Mouse (Mus musculus) midbrain, embryonic 11.5 days (tissue): ENCODE results near the gene Crcp. TPM values are rescaled to one million over a fixed set of nuclear protein-coding genes. Genes with fewer than 3 reads are reported as not detected.
A peak's percentile ranks its signal among the peaks of the same experiment; 100 is the strongest.

Experiments
- ATAC-seq: fragments of 200-750 bp; cut with Nextera tagmentation; 2 replicates; pipeline ENCODE4 v1.8.0; 2017; ENCODE audit warnings: moderate TSS enrichment, moderate library complexity; ENCODE audit not compliant: low FRiP score
- DNase-seq: peaks from one replicate; pipeline ENCODE4 v3.0.0; 2015; ENCODE audit warnings: low spot score; ENCODE audit errors: missing footprints
- H3K27ac ChIP-seq: fragments of 300-500 bp; sonication (generic); 2 replicates; pipeline ENCODE4 v1.5.1; 2014; ENCODE audit warnings: low read depth, low read length
- H3K27me3 ChIP-seq: fragments of 300-500 bp; sonication (generic); 2 replicates; pipeline ENCODE4 v1.6.1; 2014; ENCODE audit warnings: mild to moderate bottlenecking, low read length, moderate library complexity, mixed read lengths; ENCODE audit not compliant: control insufficient read depth, insufficient read depth
- H3K36me3 ChIP-seq: fragments of 300-500 bp; sonication (generic); 2 replicates; pipeline ENCODE4 v1.6.1; 2014; ENCODE audit warnings: mild to moderate bottlenecking, low read length, moderate library complexity, mixed read lengths; ENCODE audit not compliant: control insufficient read depth, insufficient read depth
- H3K4me1 ChIP-seq: fragments of 300-500 bp; sonication (generic); 2 replicates; pipeline ENCODE4 v1.6.1; 2014; ENCODE audit warnings: low read length; ENCODE audit not compliant: control insufficient read depth, insufficient read depth
- H3K4me2 ChIP-seq: fragments of 300-500 bp; sonication (generic); 2 replicates; pipeline ENCODE4 v1.6.1; 2014; ENCODE audit warnings: mild to moderate bottlenecking, moderate library complexity
- H3K4me3 ChIP-seq: fragments of 300-500 bp; sonication (generic); 2 replicates; pipeline ENCODE4 v1.5.1; 2014; ENCODE audit warnings: low read depth, low read length
- H3K9ac ChIP-seq: fragments of 300-500 bp; sonication (generic); 2 replicates; pipeline ENCODE4 v1.6.1; 2014; ENCODE audit warnings: low read length
- H3K9me3 ChIP-seq: fragments of 300-500 bp; sonication (generic); 2 replicates; pipeline ENCODE4 v1.6.1; 2016; ENCODE audit warnings: low read length; ENCODE audit not compliant: control insufficient read depth
- WGBS: fragments of 180-500 bp; shearing (Covaris S2); extraction: QIAGEN DNeasy Blood & Tissue Kit; methylation state at CpG from one replicate; pipeline ENCODE4 v1.1.7; 2014; 5-methylcytosine and 5-hydroxymethylcytosine counted together
- polyA plus RNA-seq: library from polyadenylated mRNA; unstranded; fragments of >200 nt; fragmentation: Nextera tagmentation; extraction: Ambion mirVana; gene quantifications from 2 replicates; pipeline ENCODE4 v1.2.1, GENCODE M21; 2014

Crcp gene
- polyA plus RNA-seq, 1 experiment from 2014 or later: 42.7 TPM

- 0 out of 2 replicates have a peak, but pooled peaks have one; percentile 8 for ATAC-seq
- no peak overlapping the region for H3K27ac ChIP-seq
Observed at GRCm38 (mm10) chr5:130001356-130001987, 27.6 kb upstream of the Crcp start.

DNA sequence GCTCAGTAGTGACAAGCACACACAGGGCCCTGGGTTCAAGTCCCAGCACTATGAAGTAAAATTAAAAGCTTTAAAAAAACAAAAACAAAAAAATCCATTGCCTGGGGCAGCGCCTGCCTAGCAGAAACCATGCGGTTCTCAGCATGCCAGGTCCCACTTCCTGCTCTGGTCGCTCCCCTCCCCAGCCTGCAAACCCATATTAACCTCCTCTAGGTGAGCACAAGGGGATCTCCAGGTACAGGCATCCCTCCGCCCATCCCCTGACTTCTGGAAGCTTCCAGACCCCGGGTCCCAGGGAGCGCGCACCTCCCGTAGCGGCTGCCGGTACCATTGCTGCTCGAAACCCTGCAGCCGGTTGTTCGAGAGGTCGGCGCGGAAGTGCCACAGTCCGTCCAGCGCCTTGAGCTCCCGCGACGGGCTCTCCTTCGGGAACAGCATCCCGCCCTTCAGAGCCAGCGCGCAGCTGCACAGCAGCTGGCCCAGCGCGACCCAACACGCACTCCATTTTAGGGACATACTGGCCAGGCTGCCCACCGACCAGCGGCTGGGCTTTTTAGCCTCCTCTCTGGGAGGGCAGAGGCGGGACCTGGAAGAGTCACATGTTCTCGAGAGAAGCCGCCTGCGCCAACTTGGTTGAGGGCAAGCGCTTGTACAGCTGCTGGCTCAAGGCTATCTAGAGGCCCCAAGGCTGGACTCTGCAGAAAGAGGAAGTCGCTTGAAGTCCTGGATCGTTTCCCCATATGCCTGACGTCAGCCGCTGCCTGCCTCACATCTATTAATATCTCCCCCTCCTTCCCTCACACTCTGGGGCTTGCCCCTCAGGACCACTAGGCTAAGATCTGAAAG lies 26.6 kb upstream of the Crcp start, which contains the start of gene Gusb:
TSS of gene Gusb (minus strand) at position 749 of the 846 bp plus-strand sequence.
- DNase-seq (peak; percentile 94), ATAC-seq (peak; percentile 87)
- Histone ChIP-seq H3K4me1 (no peaks in the 10 kb centered on the region), H3K4me3 (peak within 1 kb of the TSS; percentile 52), H3K9me3 (peaks cover 4% of the 10 kb centered on the region; the same call in 1 of the 2 replicates), H3K27ac (no peak within 1 kb of the TSS), H3K9ac (peak within 1 kb of the TSS; percentile 75), H3K4me2 (peak within 1 kb of the TSS; percentile 78), H3K36me3 (no peaks in the 10 kb centered on the region), H3K27me3 (no peaks in the 10 kb centered on the region)
- whole genome bisulfite sequencing: 2% methylated on average over 39 of the region's 39 CpGs

More at GRCm38 (mm10) chr5:130001356-130001987, 27.6 kb upstream of the Crcp start:
- Histone ChIP-seq H3K4me1 (no peaks in the 10 kb centered on the region), H3K4me2 (peak overlapping the region; percentile 78), H3K36me3 (no peaks in the 10 kb centered on the region), H3K4me3 (peak overlapping the region; percentile 52; the same call in 1 of the 2 replicates), H3K9me3 (peaks cover 4% of the 10 kb centered on the region; the same call in 1 of the 2 replicates), H3K27me3 (no peaks in the 10 kb centered on the region), H3K9ac (peak overlapping the region; percentile 75; the same call in 1 of the 2 replicates)
- WGBS: 78% methylated on average over 5 of the region's 5 CpGs
- peak; percentile 84 for DNase-seq

GRCm38 (mm10) chr5:130003229-130003628 lies 25.9 kb upstream of the Crcp start:
- H3K36me3 ChIP-seq: no peaks in the 10 kb centered on the region
- no peak for DNase-seq
- H3K9ac ChIP-seq: peak overlapping the region; percentile 75; the same call in 1 of the 2 replicates
- no peaks in the 10 kb centered on the region for H3K4me1 ChIP-seq
- peaks cover 4% of the 10 kb centered on the region; the same call in 1 of the 2 replicates for H3K9me3 ChIP-seq
- peak; percentile 5; the same call in 1 of the 2 replicates for ATAC-seq
- H3K27me3 ChIP-seq: no peaks in the 10 kb centered on the region
- peak overlapping the region; percentile 52; the same call in 1 of the 2 replicates for H3K4me3 ChIP-seq
- no peak overlapping the region for H3K27ac ChIP-seq
- WGBS: 79% methylated on average over 7 of the region's 7 CpGs
- H3K4me2 ChIP-seq: peak overlapping the region; percentile 78

GRCm38 (mm10) chr5:130007344-130007743 lies 21.7 kb upstream of the Crcp start:
- Histone ChIP-seq H3K36me3 (no peaks in the 10 kb centered on the region; the same call in 1 of the 2 replicates), H3K27ac (no peak overlapping the region), H3K9ac (no peak overlapping the region), H3K9me3 (peaks cover 8% of the 10 kb centered on the region; the same call in 1 of the 2 replicates), H3K4me3 (no peak overlapping the region), H3K27me3 (no peaks in the 10 kb centered on the region), H3K4me2 (no peak overlapping the region), H3K4me1 (no peaks in the 10 kb centered on the region)
- 97% methylated on average over 1 of the region's 1 CpGs for WGBS
- ATAC-seq: no peak
- DNase-seq: peak; percentile 83

GRCm38 (mm10) chr5:130008034-130008590 lies 21.0 kb upstream of the Crcp start:
- Histone ChIP-seq H3K9ac (no peak overlapping the region), H3K4me1 (no peaks in the 10 kb centered on the region), H3K4me3 (no peak overlapping the region), H3K27ac (no peak overlapping the region), H3K9me3 (peaks cover 8% of the 10 kb centered on the region; the same call in 1 of the 2 replicates), H3K4me2 (no peak overlapping the region), H3K27me3 (no peaks in the 10 kb centered on the region), H3K36me3 (no peaks in the 10 kb centered on the region; the same call in 1 of the 2 replicates)
- DNase-seq: peak; percentile 59
- 87% methylated on average over 6 of the region's 6 CpGs for WGBS
- ATAC-seq: no peak

- no peak overlapping the region for H3K9ac ChIP-seq
- no peak overlapping the region for H3K4me3 ChIP-seq
- no peak overlapping the region for H3K4me2 ChIP-seq
- H3K27me3 ChIP-seq: no peaks in the 10 kb centered on the region
- no peaks in the 10 kb centered on the region; the same call in 1 of the 2 replicates for H3K36me3 ChIP-seq
- H3K4me1 ChIP-seq: no peaks in the 10 kb centered on the region
- DNase-seq (peak; percentile 64), ATAC-seq (no peak)
- 93% methylated on average over 4 of the region's 4 CpGs for WGBS
- peaks cover 4% of the 10 kb centered on the region; the same call in 1 of the 2 replicates for H3K9me3 ChIP-seq
- no peak overlapping the region for H3K27ac ChIP-seq
Observed at GRCm38 (mm10) chr5:130009784-130010183, 19.3 kb upstream of the Crcp start.

- Histone ChIP-seq H3K27ac (no peak overlapping the region), H3K9ac (no peak overlapping the region), H3K4me1 (no peaks in the 10 kb centered on the region), H3K9me3 (peaks cover 4% of the 10 kb centered on the region; the same call in 1 of the 2 replicates), H3K27me3 (no peaks in the 10 kb centered on the region), H3K4me3 (no peak overlapping the region), H3K4me2 (no peak overlapping the region), H3K36me3 (peaks cover 3% of the 10 kb centered on the region)
- DNase-seq (peak; percentile 83), ATAC-seq (no peak)
- WGBS: 95% methylated on average over 5 of the region's 5 CpGs
Observed at GRCm38 (mm10) chr5:130010961-130011360, 18.1 kb upstream of the Crcp start.

GRCm38 (mm10) chr5:130015104-130015503 lies 14.0 kb upstream of the Crcp start:
- Histone ChIP-seq H3K36me3 (peaks cover 3% of the 10 kb centered on the region), H3K9ac (no peak overlapping the region), H3K4me3 (no peak overlapping the region), H3K4me1 (no peaks in the 10 kb centered on the region), H3K27ac (no peak overlapping the region), H3K27me3 (no peaks in the 10 kb centered on the region), H3K9me3 (peaks cover 4% of the 10 kb centered on the region; the same call in 1 of the 2 replicates), H3K4me2 (no peak overlapping the region)
- ATAC-seq (no peak), DNase-seq (peak; percentile 51)
- 98% methylated on average over 3 of the region's 3 CpGs for WGBS
